Mouse (Mus musculus): Measurements from ENCODE around the gene Paqr5. TPM values are rescaled to one million over a fixed set of nuclear protein-coding genes. Genes with fewer than 3 reads are reported as not detected.

The Paqr5 gene
- 42.2 and 65.3 TPM in 2 replicates for polyA plus RNA-seq (2015; fragmentation: Nextera tagmentation; extraction: Ambion mirVana)

DNA sequence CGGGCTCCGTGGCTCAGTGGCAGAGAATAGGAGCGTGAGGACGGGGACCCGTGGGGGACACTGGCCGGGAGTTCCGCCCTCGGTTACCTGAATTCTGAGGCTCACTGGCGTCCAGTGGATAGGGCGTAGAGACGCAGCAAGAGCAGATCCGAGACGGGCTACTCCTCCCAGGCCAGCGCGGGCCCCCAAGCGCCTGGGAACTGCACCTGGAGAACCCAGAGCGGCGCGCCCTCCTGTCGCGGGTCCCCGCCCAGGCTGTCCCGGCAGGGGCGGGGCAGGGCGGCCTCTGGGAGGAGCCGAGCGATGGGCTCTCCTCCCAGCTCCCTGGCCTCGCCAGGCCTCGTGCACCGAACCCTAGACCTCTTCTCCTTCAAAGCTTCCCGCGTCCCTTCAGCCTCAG, at the start of gene Paqr5:
Gene Paqr5, minus strand, starts transcription at position 257 of the 400 bp plus-strand sequence.
- H3K9ac ChIP-seq (ENCODE audit: low read length): peak within 1 kb of the TSS; percentile 72
- WGBS: under 1% methylated on average over 31 of the region's 32 CpGs
- H3K27ac ChIP-seq (ENCODE audit: low read length): peak within 1 kb of the TSS; percentile 50
- H3K4me3 ChIP-seq (replicated peaks; ENCODE audit: low read length): peak within 1 kb of the TSS; percentile 58
- no peaks in the 10 kb centered on the region for H3K9me3 ChIP-seq (replicated peaks; ENCODE audit: control insufficient read depth, low read length)
- no peaks in the 10 kb centered on the region for H3K36me3 ChIP-seq (ENCODE audit: control insufficient read depth, insufficient read depth, low read length)
- peak within 1 kb of the TSS; percentile 89 for H3K4me2 ChIP-seq (ENCODE audit: low read depth, low read length)
- peak; percentile 95 for ATAC-seq (ENCODE audit: insufficient read depth, low FRiP score)
- no peaks in the 10 kb centered on the region for H3K27me3 ChIP-seq (ENCODE audit: control insufficient read depth, insufficient read depth, low read length)
- peaks cover 13% of the 10 kb centered on the region for H3K4me1 ChIP-seq (ENCODE audit: control insufficient read depth, insufficient read depth, low read length)

- H3K9ac ChIP-seq (ENCODE audit: low read length): no peak overlapping the region
- H3K27ac ChIP-seq (ENCODE audit: low read length): no peak overlapping the region
- 87% methylated on average over 3 of the region's 3 CpGs for WGBS
- no peaks in the 10 kb centered on the region for H3K36me3 ChIP-seq (ENCODE audit: control insufficient read depth, insufficient read depth, low read length)
- H3K4me1 ChIP-seq (ENCODE audit: control insufficient read depth, insufficient read depth, low read length): no peaks in the 10 kb centered on the region
- ATAC-seq (ENCODE audit: insufficient read depth, low FRiP score): no peak
- H3K27me3 ChIP-seq (ENCODE audit: control insufficient read depth, insufficient read depth, low read length): no peaks in the 10 kb centered on the region
- H3K4me3 ChIP-seq (replicated peaks; ENCODE audit: low read length): no peak overlapping the region
- H3K9me3 ChIP-seq (replicated peaks; ENCODE audit: control insufficient read depth, low read length): no peaks in the 10 kb centered on the region
- no peak overlapping the region for H3K4me2 ChIP-seq (ENCODE audit: low read depth, low read length)
Observed at GRCm38 (mm10) chr9:62062234-62062633, 35.6 kb upstream of the Paqr5 start.

- no peaks in the 10 kb centered on the region for H3K9me3 ChIP-seq (replicated peaks; ENCODE audit: control insufficient read depth, low read length)
- WGBS: 93% methylated on average over 2 of the region's 2 CpGs
Observed at GRCm38 (mm10) chr9:62060431-62060830, 33.8 kb upstream of the Paqr5 start.

GRCm38 (mm10) chr9:62059941-62060340, 33.3 kb upstream of the Paqr5 start:
- no peak overlapping the region for H3K4me2 ChIP-seq (ENCODE audit: low read depth, low read length)
- no peaks in the 10 kb centered on the region for H3K4me1 ChIP-seq (ENCODE audit: control insufficient read depth, insufficient read depth, low read length)
- no peak overlapping the region for H3K9ac ChIP-seq (ENCODE audit: low read length)
- ATAC-seq (ENCODE audit: insufficient read depth, low FRiP score): no peak
- no peaks in the 10 kb centered on the region for H3K9me3 ChIP-seq (replicated peaks; ENCODE audit: control insufficient read depth, low read length)
- no peaks in the 10 kb centered on the region for H3K27me3 ChIP-seq (ENCODE audit: control insufficient read depth, insufficient read depth, low read length)
- no peak overlapping the region for H3K4me3 ChIP-seq (replicated peaks; ENCODE audit: low read length)
- no peak overlapping the region for H3K27ac ChIP-seq (ENCODE audit: low read length)
- no peaks in the 10 kb centered on the region for H3K36me3 ChIP-seq (ENCODE audit: control insufficient read depth, insufficient read depth, low read length)
- 93% methylated on average over 11 of the region's 11 CpGs for WGBS

More at GRCm38 (mm10) chr9:62060431-62060830, 33.8 kb upstream of the Paqr5 start:
- no peak for ATAC-seq (ENCODE audit: insufficient read depth, low FRiP score)
- Histone ChIP-seq H3K4me3 (replicated peaks; ENCODE audit: low read length) (no peak overlapping the region), H3K9ac (ENCODE audit: low read length) (no peak overlapping the region), H3K4me1 (ENCODE audit: control insufficient read depth, insufficient read depth, low read length) (no peaks in the 10 kb centered on the region), H3K27me3 (ENCODE audit: control insufficient read depth, insufficient read depth, low read length) (no peaks in the 10 kb centered on the region), H3K4me2 (ENCODE audit: low read depth, low read length) (no peak overlapping the region), H3K27ac (ENCODE audit: low read length) (no peak overlapping the region), H3K36me3 (ENCODE audit: control insufficient read depth, insufficient read depth, low read length) (no peaks in the 10 kb centered on the region)

DNA sequence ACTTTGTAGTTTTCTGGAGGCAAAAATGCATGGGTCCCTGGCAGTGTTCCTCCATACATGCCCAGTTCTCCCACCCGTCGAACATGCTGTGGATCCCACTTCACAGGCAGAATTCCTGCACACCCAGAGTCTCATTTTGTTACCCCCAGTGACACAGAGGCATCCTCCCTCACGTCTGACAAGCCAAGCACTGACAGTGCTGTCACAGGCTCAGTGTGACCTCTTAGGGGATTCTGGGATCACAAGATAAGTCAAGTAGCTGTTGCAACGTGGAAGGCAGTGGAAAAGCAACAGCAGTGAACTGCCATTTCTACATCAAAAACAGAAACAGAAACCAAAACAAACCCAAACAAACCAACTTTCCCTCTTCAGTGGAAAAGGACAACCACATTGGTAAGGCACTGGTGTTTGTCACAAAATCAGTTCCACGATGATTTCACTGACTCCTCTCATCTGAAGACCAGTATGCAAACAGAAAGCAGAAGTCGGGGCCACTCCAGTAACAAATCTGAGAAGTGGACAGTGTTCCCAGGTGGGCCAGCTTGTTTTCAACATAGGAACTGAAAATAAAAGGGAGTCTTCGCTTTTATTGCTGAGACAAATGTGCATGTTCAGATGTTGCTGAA, 31.3 kb upstream of the Paqr5 start:
- Histone ChIP-seq H3K4me3 (replicated peaks; ENCODE audit: low read length) (no peak overlapping the region), H3K9ac (ENCODE audit: low read length) (no peak overlapping the region), H3K27ac (ENCODE audit: low read length) (no peak overlapping the region), H3K27me3 (ENCODE audit: control insufficient read depth, insufficient read depth, low read length) (no peaks in the 10 kb centered on the region), H3K36me3 (ENCODE audit: control insufficient read depth, insufficient read depth, low read length) (no peaks in the 10 kb centered on the region), H3K9me3 (replicated peaks; ENCODE audit: control insufficient read depth, low read length) (no peaks in the 10 kb centered on the region), H3K4me2 (ENCODE audit: low read depth, low read length) (no peak overlapping the region), H3K4me1 (ENCODE audit: control insufficient read depth, insufficient read depth, low read length) (no peaks in the 10 kb centered on the region)
- no peak for ATAC-seq (ENCODE audit: insufficient read depth, low FRiP score)
- 70% methylated on average over 7 of the region's 7 CpGs for WGBS

DNA sequence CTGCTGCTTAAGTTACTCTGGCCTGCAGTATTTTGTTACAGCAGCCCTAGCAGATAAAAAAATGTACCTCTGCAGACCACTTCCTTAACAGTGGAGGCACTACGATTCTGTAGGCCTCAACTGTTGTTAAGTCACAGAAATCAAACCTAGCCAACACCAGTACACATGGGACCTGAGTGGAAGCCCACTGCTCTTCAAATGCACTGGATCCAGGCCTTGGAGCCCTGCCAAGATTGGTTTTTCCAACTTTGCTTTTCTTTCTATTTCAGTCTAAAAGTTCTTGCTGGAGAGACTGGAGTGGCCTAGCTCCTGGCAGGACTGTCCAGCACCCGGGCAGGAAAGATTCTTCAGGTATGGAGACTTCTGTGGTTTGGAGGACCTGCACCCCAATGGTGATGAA, 29.6 kb upstream of the Paqr5 start:
- no peak for ATAC-seq (ENCODE audit: insufficient read depth, low FRiP score)
- Histone ChIP-seq H3K36me3 (ENCODE audit: control insufficient read depth, insufficient read depth, low read length) (no peaks in the 10 kb centered on the region), H3K4me3 (replicated peaks; ENCODE audit: low read length) (no peak overlapping the region), H3K27me3 (ENCODE audit: control insufficient read depth, insufficient read depth, low read length) (no peaks in the 10 kb centered on the region), H3K4me1 (ENCODE audit: control insufficient read depth, insufficient read depth, low read length) (no peaks in the 10 kb centered on the region), H3K9me3 (replicated peaks; ENCODE audit: control insufficient read depth, low read length) (no peaks in the 10 kb centered on the region), H3K4me2 (ENCODE audit: low read depth, low read length) (no peak overlapping the region), H3K27ac (ENCODE audit: low read length) (no peak overlapping the region), H3K9ac (ENCODE audit: low read length) (no peak overlapping the region)
- WGBS: 85% methylated on average over 2 of the region's 2 CpGs

DNA sequence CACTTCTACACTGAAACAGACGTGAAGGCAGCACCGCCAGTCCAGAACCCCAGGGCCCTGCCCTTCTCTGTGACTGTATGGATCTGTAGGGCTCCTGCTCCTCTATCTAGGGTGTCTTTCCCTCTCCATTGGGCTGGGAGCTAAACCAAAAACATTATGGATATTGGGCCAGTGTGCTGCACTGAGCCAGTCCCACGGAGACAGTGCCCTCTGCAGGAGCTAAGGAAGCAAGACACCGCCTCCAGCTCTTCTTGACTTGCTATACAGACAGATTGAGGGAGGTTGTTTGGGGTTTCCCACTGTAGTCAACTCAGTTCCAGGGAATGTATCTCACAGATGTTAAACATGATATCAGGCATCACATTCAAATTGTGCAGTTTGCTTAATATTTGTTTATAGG, 24.1 kb upstream of the Paqr5 start:
- H3K36me3 ChIP-seq (ENCODE audit: control insufficient read depth, insufficient read depth, low read length): no peaks in the 10 kb centered on the region
- no peaks in the 10 kb centered on the region for H3K9me3 ChIP-seq (replicated peaks; ENCODE audit: control insufficient read depth, low read length)
- 60% methylated on average over 4 of the region's 4 CpGs for WGBS
- ATAC-seq (ENCODE audit: insufficient read depth, low FRiP score): no peak
- no peaks in the 10 kb centered on the region for H3K27me3 ChIP-seq (ENCODE audit: control insufficient read depth, insufficient read depth, low read length)
- H3K4me3 ChIP-seq (replicated peaks; ENCODE audit: low read length): no peak overlapping the region
- no peak overlapping the region for H3K9ac ChIP-seq (ENCODE audit: low read length)
- H3K27ac ChIP-seq (ENCODE audit: low read length): no peak overlapping the region
- H3K4me1 ChIP-seq (ENCODE audit: control insufficient read depth, insufficient read depth, low read length): no peaks in the 10 kb centered on the region
- no peak overlapping the region for H3K4me2 ChIP-seq (ENCODE audit: low read depth, low read length)

- Histone ChIP-seq H3K4me3 (replicated peaks; ENCODE audit: low read length) (no peak overlapping the region), H3K4me1 (ENCODE audit: control insufficient read depth, insufficient read depth, low read length) (no peaks in the 10 kb centered on the region), H3K9ac (ENCODE audit: low read length) (no peak overlapping the region), H3K9me3 (replicated peaks; ENCODE audit: control insufficient read depth, low read length) (no peaks in the 10 kb centered on the region), H3K27ac (ENCODE audit: low read length) (no peak overlapping the region), H3K27me3 (ENCODE audit: control insufficient read depth, insufficient read depth, low read length) (no peaks in the 10 kb centered on the region), H3K36me3 (ENCODE audit: control insufficient read depth, insufficient read depth, low read length) (no peaks in the 10 kb centered on the region), H3K4me2 (ENCODE audit: low read depth, low read length) (no peak overlapping the region)
- ATAC-seq (ENCODE audit: insufficient read depth, low FRiP score): no peak
- 69% methylated on average over 8 of the region's 8 CpGs for WGBS
Observed at GRCm38 (mm10) chr9:62049166-62049565, 22.5 kb upstream of the Paqr5 start.

DNA sequence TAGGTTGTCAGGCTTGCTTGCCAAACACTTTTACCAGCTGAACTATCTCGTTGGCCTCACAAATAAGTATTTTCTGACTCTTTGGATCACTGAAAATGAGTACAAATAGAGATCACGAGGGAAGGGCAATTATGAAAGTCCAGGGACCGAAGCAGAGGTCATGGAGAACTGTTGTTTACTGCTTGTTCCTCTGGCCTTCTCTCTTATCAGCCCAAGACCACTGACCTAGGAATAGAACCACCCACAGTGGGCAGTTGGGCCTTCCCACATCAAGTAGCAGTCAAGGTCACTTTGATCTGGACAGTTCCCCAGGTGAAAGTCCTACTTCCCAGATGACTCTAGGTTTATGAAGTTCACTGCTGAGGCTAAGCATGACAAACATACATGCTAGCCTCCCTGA, 15.5 kb upstream of the Paqr5 start:
- H3K4me1 ChIP-seq (ENCODE audit: control insufficient read depth, insufficient read depth, low read length): peaks cover 2% of the 10 kb centered on the region; the same call in 1 of the 2 replicates
- no peaks in the 10 kb centered on the region for H3K27me3 ChIP-seq (ENCODE audit: control insufficient read depth, insufficient read depth, low read length)
- no peak for ATAC-seq (ENCODE audit: insufficient read depth, low FRiP score)
- no peak overlapping the region for H3K27ac ChIP-seq (ENCODE audit: low read length)
- H3K4me3 ChIP-seq (replicated peaks; ENCODE audit: low read length): no peak overlapping the region
- no peak overlapping the region for H3K9ac ChIP-seq (ENCODE audit: low read length)
- H3K36me3 ChIP-seq (ENCODE audit: control insufficient read depth, insufficient read depth, low read length): no peaks in the 10 kb centered on the region
- 79% methylated on average over 3 of the region's 3 CpGs for WGBS
- H3K9me3 ChIP-seq (replicated peaks; ENCODE audit: control insufficient read depth, low read length): no peaks in the 10 kb centered on the region
- H3K4me2 ChIP-seq (ENCODE audit: low read depth, low read length): no peak overlapping the region
